Mouse (Mus musculus) small intestine, adult 2 months (tissue): Measurements from ENCODE around the gene Dtnbp1. TPM values are rescaled to one million over a fixed set of nuclear protein-coding genes. Genes with fewer than 3 reads are reported as not detected.

Source experiments
- H3K27ac ChIP-seq: fragments of 200-500 bp; 2 replicates; pipeline ENCODE4 v1.5.1; 2012; ENCODE audit warnings: low read depth, low read length, control low read depth, inconsistent platforms; ENCODE audit not compliant: insufficient read depth
- H3K27me3 ChIP-seq: fragments of 200-500 bp; 2 replicates; pipeline ENCODE4 v1.6.1; 2012; ENCODE audit warnings: mild to moderate bottlenecking, moderate library complexity, low read length, inconsistent platforms; ENCODE audit not compliant: control insufficient read depth, insufficient read depth
- H3K36me3 ChIP-seq: fragments of 200-500 bp; 2 replicates; pipeline ENCODE4 v1.6.1; 2012; ENCODE audit warnings: mild to moderate bottlenecking, low read length, control low read depth, inconsistent platforms; ENCODE audit not compliant: control insufficient read depth, insufficient read depth
- H3K4me1 ChIP-seq: fragments of 200-500 bp; 2 replicates; pipeline ENCODE4 v1.6.1; 2012; ENCODE audit warnings: low read length, inconsistent platforms, mixed read lengths; ENCODE audit not compliant: control insufficient read depth, insufficient read depth, insufficient read length
- H3K4me3 ChIP-seq: fragments of 200-500 bp; 2 replicates; pipeline ENCODE4 v1.5.1; 2012; ENCODE audit warnings: low read depth, mild to moderate bottlenecking, control low read depth, inconsistent platforms, low read length, moderate library complexity
- CTCF ChIP-seq: fragments of 200-500 bp; IDR thresholded peaks from 2 replicates; pipeline ENCODE4 v1.5.1; 2012; ENCODE audit warnings: low read depth, mild to moderate bottlenecking, control low read depth, inconsistent platforms, low read length, moderate library complexity, mixed read lengths; ENCODE audit not compliant: insufficient replicate concordance, insufficient read length; ENCODE audit errors: extremely low read depth
- POLR2A ChIP-seq: fragments of 200-500 bp; IDR thresholded peaks from 2 replicates; pipeline ENCODE4 v1.6.1; 2012; ENCODE audit warnings: low read depth, mild to moderate bottlenecking, control low read depth, inconsistent platforms, low read length, moderate library complexity
- WGBS: fragments of 180-500 bp; shearing (Covaris S2); methylation state at CpG from one replicate; pipeline ENCODE4 v1.1.7; 2018; 5-methylcytosine and 5-hydroxymethylcytosine counted together
- polyA plus RNA-seq: library from polyadenylated mRNA; depleted of rRNA; stranded (reverse); fragments of >200 nt; gene quantifications from 2 replicates; pipeline ENCODE4 v1.2.3, GENCODE M21; 2012

Dtnbp1 gene
- polyA plus RNA-seq, 1 experiment, result 31.7 TPM

DNA sequence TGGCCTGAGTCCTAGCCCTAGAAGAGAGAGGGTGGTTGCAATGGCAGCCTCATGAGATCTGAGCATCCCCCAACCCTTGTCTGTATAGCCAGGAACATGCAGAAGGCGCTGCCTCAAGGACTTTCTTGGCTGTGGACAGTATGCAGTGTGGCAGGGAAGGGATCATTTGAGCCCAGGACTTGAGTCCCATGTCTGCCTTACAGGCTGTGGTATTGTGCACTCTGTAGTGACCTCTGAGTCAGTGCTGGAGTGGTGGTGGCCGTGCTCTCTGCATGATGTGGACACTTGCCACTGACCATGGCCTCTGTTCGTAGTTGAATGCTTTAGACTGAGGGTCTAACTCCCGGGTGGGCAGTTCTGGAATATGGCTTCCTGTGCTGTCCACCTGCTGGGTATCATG lies 84.7 kb downstream of the Dtnbp1 start:
- H3K27me3 ChIP-seq, result no peaks in the 10 kb centered on the region
- no peak overlapping the region for H3K4me3 ChIP-seq
- H3K36me3 ChIP-seq, result peaks cover 83% of the 10 kb centered on the region
- no peak overlapping the region for H3K27ac ChIP-seq
- 98% methylated on average over 4 of the region's 4 CpGs for WGBS
- H3K4me1 ChIP-seq, result no peaks in the 10 kb centered on the region
- TF ChIP-seq CTCF (no peak), POLR2A (no peak)

DNA sequence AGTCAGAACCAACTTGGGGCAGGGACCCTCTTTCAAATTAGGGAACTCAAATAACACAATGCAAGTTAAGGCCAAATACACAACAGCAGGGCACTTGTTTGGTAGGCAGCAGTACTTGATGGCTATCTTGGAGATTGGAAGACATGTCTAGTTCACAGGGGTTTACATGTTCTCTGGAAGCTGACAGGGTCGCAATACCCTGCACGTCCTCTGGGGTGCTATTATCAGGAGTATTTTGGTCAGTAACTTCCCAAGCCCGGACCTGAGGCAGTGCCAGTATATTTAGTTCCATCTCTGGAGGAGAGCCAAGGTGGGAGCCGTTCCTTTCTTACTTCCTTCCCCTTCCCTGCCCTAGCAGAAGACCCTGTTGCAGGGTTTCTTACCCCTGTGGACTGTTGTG lies 86.0 kb downstream of the Dtnbp1 start:
- H3K27ac ChIP-seq, result no peak overlapping the region
- WGBS, result 61% methylated on average over 4 of the region's 4 CpGs
- peaks cover 86% of the 10 kb centered on the region for H3K36me3 ChIP-seq
- no peaks in the 10 kb centered on the region for H3K27me3 ChIP-seq
- H3K4me1 ChIP-seq, result no peaks in the 10 kb centered on the region
- TF ChIP-seq POLR2A, result no peak
- TF ChIP-seq CTCF, result peak; percentile 23; the same call in 1 of the 2 replicates
- H3K4me3 ChIP-seq, result no peak overlapping the region

DNA sequence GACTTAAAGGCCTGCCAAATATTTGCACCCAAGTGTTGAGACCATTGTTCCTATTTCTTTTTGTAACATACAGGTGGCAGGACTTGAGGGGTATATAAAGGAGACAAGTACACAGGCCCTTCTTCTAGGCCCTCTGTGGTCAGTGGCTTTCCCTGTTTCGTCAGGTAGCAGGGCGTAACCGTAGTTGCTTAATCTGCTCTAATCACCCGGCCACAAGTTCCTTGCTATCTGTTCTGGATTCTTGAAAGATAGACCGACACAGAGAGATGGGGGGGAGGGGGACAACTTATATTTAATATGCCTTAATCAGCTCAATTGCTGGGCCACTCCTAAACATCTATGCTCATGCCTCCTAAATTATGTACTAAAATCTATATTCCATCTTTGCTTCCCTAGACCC lies 86.6 kb downstream of the Dtnbp1 start:
- Histone ChIP-seq H3K27ac (no peak overlapping the region), H3K4me3 (no peak overlapping the region), H3K27me3 (no peaks in the 10 kb centered on the region), H3K4me1 (no peaks in the 10 kb centered on the region), H3K36me3 (peaks cover 88% of the 10 kb centered on the region)
- WGBS, result 77% methylated on average over 5 of the region's 5 CpGs
- TF ChIP-seq CTCF, result no peak
- no peak for TF ChIP-seq POLR2A

DNA sequence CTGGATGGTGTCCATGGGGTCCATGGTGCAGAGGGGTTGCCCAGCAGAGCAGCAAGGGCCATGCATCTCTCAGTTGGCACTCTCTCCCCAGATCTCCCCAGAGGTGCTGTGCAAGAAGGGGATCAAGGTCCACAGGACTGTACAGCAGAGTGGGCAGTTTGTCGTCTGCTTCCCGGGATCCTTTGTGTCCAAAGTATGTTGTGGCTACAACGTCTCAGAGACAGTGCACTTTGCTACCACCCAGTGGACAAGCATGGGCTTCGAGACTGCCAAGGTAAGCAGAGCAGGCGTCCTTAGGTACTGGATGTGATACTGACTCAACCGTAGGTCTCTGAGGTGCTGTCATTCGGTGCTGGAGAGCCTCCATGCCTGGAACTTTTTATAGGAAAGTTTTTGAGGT lies 88.4 kb downstream of the Dtnbp1 start:
- TF ChIP-seq CTCF (no peak), POLR2A (no peak)
- WGBS, result 65% methylated on average over 7 of the region's 7 CpGs
- Histone ChIP-seq H3K4me1 (no peaks in the 10 kb centered on the region), H3K36me3 (peaks cover 82% of the 10 kb centered on the region), H3K27ac (no peak overlapping the region), H3K4me3 (no peak overlapping the region), H3K27me3 (no peaks in the 10 kb centered on the region)

DNA sequence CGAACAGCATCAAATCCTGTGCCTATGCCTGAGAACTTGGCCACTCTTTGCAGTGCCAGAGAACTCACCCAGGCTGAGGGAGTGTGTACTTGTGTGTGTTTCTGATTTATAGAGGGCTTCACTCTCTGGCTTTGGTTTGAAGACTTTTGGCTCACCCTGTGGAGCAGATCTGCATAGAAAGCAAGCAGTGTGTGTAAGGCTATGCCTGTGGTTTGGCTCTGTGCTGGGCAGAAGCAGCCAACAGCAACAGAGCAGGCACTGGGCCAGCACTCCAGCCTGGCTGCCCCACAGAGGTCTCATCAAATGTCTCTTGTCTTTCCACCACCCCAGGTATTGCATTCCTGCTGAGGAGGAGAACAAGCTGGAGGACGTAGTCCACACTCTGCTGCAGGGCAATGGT lies 89.1 kb downstream of the Dtnbp1 start:
- TF ChIP-seq CTCF, result no peak

DNA sequence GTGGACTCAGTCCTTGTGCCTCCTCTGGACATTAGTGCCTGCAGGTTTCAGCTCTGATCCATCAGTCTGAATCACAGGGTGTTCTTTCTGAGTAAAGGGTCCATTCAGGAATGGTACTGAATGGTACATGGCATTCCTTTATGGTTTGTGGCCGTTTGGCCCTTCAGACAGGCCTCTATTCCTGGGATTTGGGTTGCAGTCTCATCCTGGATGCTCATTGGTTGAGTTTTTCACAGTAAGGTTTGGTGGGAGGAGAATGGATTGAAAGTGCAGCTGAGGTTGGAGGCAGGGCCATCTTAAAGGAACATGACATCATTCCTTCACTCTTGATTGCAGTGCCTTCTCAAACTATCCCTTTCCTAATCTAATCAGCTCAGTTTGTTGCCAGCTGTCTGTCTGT lies 93.2 kb downstream of the Dtnbp1 start:
- Histone ChIP-seq H3K36me3 (peaks cover 63% of the 10 kb centered on the region), H3K27ac (no peak overlapping the region), H3K4me3 (no peak overlapping the region), H3K4me1 (no peaks in the 10 kb centered on the region), H3K27me3 (no peaks in the 10 kb centered on the region)
- 76% methylated on average over 1 of the region's 1 CpGs for WGBS
- no peak for TF ChIP-seq POLR2A
- no peak for TF ChIP-seq CTCF

More for the DNA sequence above, 89.1 kb downstream of the Dtnbp1 start:
- Histone ChIP-seq H3K4me3 (no peak overlapping the region), H3K27ac (no peak overlapping the region), H3K4me1 (no peaks in the 10 kb centered on the region), H3K27me3 (no peaks in the 10 kb centered on the region), H3K36me3 (peaks cover 80% of the 10 kb centered on the region)
- WGBS, result 82% methylated on average over 2 of the region's 2 CpGs

DNA sequence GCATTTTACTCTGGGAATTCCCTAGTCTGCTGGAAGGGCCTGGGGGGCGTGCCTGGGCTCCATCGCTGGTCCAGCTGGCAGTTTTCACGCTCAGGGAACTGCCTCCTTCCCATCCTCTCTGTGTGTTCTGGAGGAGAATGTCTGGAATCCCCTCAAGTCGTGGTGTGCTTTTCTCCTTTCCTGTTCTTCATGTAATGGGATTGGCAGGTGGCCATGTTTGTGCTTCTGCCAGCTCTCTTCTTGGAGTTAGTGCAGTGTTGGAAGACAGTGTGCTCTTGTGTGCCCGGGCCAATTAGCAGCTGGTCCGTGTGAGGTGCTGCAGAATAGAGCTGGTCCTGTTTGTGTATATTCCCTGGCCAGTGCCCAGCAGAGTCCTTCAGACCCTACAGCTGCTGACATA lies 94.2 kb downstream of the Dtnbp1 start:
- TF ChIP-seq CTCF (no peak), POLR2A (no peak)
- no peaks in the 10 kb centered on the region for H3K4me1 ChIP-seq
- H3K36me3 ChIP-seq, result peaks cover 61% of the 10 kb centered on the region
- H3K27me3 ChIP-seq, result no peaks in the 10 kb centered on the region
- no peak overlapping the region for H3K27ac ChIP-seq
- WGBS, result 41% methylated on average over 6 of the region's 6 CpGs
- H3K4me3 ChIP-seq, result no peak overlapping the region

DNA sequence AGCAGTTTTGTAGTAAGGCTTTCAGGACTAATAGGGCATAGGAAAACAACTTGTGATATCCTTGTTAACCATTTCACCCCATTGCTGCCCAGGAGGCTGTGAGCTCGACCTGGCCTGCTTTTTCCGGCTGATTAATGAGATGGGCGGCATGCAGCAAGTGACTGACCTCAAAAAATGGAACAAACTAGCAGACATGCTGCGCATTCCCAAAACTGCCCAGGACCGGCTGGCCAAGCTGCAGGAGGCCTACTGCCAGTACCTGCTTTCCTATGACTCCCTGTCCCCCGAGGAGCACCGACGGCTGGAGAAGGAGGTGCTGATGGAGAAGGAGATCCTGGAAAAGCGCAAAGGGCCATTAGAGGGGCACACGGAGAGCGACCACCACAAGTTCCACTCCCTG lies 95.8 kb downstream of the Dtnbp1 start:
- H3K4me1 ChIP-seq, result no peaks in the 10 kb centered on the region
- H3K36me3 ChIP-seq, result peaks cover 59% of the 10 kb centered on the region
- no peak overlapping the region for H3K27ac ChIP-seq
- TF ChIP-seq POLR2A (no peak), CTCF (no peak)
- 96% methylated on average over 11 of the region's 11 CpGs for WGBS
- no peaks in the 10 kb centered on the region for H3K27me3 ChIP-seq
- H3K4me3 ChIP-seq, result no peak overlapping the region
